Mouse (Mus musculus) myocyte (in vitro differentiated cells): Measurements from ENCODE around the gene Pdia3. TPM values are rescaled to one million over a fixed set of nuclear protein-coding genes. Genes with fewer than 3 reads are reported as not detected.

ENCODE experiments used
- H3K27me3 ChIP-seq: one replicate; pipeline ENCODE4 v1.6.1; 2011; ENCODE audit not compliant: control insufficient read depth, insufficient read depth, insufficient read length
- H3K36me3 ChIP-seq: one replicate; pipeline ENCODE4 v1.6.1; 2011; ENCODE audit not compliant: control insufficient read depth, insufficient read depth
- H3K4me2 ChIP-seq: one replicate; pipeline ENCODE4 v1.6.1; 2011; ENCODE audit warnings: low read depth, control low read depth
- H3K4me3 ChIP-seq: one replicate; pipeline ENCODE4 v1.5.1; 2011; ENCODE audit warnings: mild to moderate bottlenecking, control low read depth, moderate library complexity
- H3K79me2 ChIP-seq: one replicate; pipeline ENCODE4 v1.6.1; 2011; ENCODE audit not compliant: control insufficient read depth, insufficient read depth
- H3ac ChIP-seq: one replicate; pipeline ENCODE4 v1.6.1; 2011; ENCODE audit not compliant: control insufficient read depth, insufficient read length
- CEBPB ChIP-seq: IDR thresholded peaks from 2 replicates; pipeline ENCODE4 v1.6.1; 2011; ENCODE audit warnings: mild to moderate bottlenecking, moderate library complexity; ENCODE audit not compliant: poor library complexity, insufficient read depth, severe bottlenecking
- E2F4 ChIP-seq: IDR thresholded peaks from one replicate; pipeline ENCODE4 v1.6.1; 2011; ENCODE audit warnings: mild to moderate bottlenecking, control low read depth, moderate library complexity; ENCODE audit not compliant: insufficient read depth
- MAX ChIP-seq: IDR thresholded peaks from one replicate; pipeline ENCODE4 v1.6.1; 2011; ENCODE audit warnings: low read depth, mild to moderate bottlenecking, control low read depth
- MYOD1 ChIP-seq, 3 experiments: IDR thresholded peaks; one replicate each; pipeline ENCODE4 v1.6.1; 2011; ENCODE audit warnings: control low read depth in 2 of 3, low read depth in 2 of 3, mild to moderate bottlenecking in 2 of 3, moderate library complexity in 1 of 3; ENCODE audit not compliant: insufficient read length in 2 of 3, control insufficient read depth in 1 of 3
- MYOG ChIP-seq, 3 experiments: IDR thresholded peaks; one replicate each; pipeline ENCODE4 v1.6.1; 2011; ENCODE audit warnings: control low read depth in 2 of 3, low read depth in 2 of 3, mild to moderate bottlenecking in 2 of 3; ENCODE audit not compliant: insufficient read length in 2 of 3, control insufficient read depth in 1 of 3, insufficient read depth in 1 of 3
- POLR2A ChIP-seq: IDR thresholded peaks from one replicate; pipeline ENCODE4 v1.6.1; 2011; ENCODE audit warnings: low read depth, mild to moderate bottlenecking, control low read depth, moderate library complexity; ENCODE audit not compliant: insufficient read length
- POLR2AphosphoS2 ChIP-seq: IDR thresholded peaks from one replicate; pipeline ENCODE4 v1.6.1; 2011; ENCODE audit warnings: low read depth, control low read depth; ENCODE audit not compliant: insufficient read length
- REST ChIP-seq: IDR thresholded peaks from one replicate; pipeline ENCODE4 v1.6.1; 2011; ENCODE audit warnings: mild to moderate bottlenecking, control low read depth, moderate library complexity; ENCODE audit not compliant: insufficient read depth, insufficient read length
- SRF ChIP-seq: IDR thresholded peaks from one replicate; pipeline ENCODE4 v1.6.1; 2011; ENCODE audit warnings: low read depth; ENCODE audit not compliant: control insufficient read depth, insufficient read length
- TCF12 ChIP-seq: IDR thresholded peaks from one replicate; pipeline ENCODE4 v1.6.1; 2011; ENCODE audit warnings: mild to moderate bottlenecking, control low read depth; ENCODE audit not compliant: poor library complexity, insufficient read depth, severe bottlenecking
- TCF3 ChIP-seq: IDR thresholded peaks from one replicate; pipeline ENCODE4 v1.6.1; 2011; ENCODE audit warnings: low read depth, control low read depth; ENCODE audit not compliant: insufficient read length
- USF1 ChIP-seq: IDR thresholded peaks from one replicate; pipeline ENCODE4 v1.6.1; 2011; ENCODE audit warnings: low read depth, mild to moderate bottlenecking, control low read depth, moderate library complexity
- polyA plus RNA-seq: library from polyadenylated mRNA; unstranded; fragments of >200 nt; fragmentation: generic; extraction: Trizol; gene quantifications from one replicate; pipeline ENCODE4 v1.2.1, GENCODE M21; 2012; ENCODE audit warnings: missing spikeins

Pdia3 gene
- polyA plus RNA-seq, 1 experiment, result 130 TPM

DNA sequence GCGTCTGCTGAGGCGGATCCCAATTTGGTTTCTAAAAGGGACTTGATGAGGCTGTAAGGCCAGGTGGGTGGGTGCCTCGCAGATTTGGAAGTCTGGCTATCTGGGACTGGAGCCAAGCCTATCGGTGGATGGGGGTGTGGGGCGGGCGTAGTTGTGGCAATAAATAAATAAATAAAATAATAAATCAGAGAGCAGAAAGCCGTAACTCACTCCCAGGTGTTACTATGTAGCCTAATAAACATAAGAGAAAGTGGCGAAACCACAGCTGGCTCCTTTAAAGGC is 29.4 kb downstream of the Pdia3 start:
- H3K79me2 ChIP-seq, result no peaks in the 10 kb centered on the region
- H3K36me3 ChIP-seq, result peaks cover 9% of the 10 kb centered on the region
- no peak overlapping the region for H3K4me3 ChIP-seq
- no peaks in the 10 kb centered on the region for H3K27me3 ChIP-seq
- no peak for TF ChIP-seq E2F4
- no peak for TF ChIP-seq MYOG (IDR thresholded peaks at IDR 0.05; ENCODE audit: control insufficient read depth in 1 of 3, insufficient read depth in 1 of 3, insufficient read length in 2 of 3, low read depth in 2 of 3)
- TF ChIP-seq CEBPB, result no peak
- TF ChIP-seq POLR2AphosphoS2, result no peak
- no peak overlapping the region for H3ac ChIP-seq
- no peak overlapping the region for H3K4me2 ChIP-seq

- Histone ChIP-seq H3K36me3 (no peaks in the 10 kb centered on the region), H3K27me3 (no peaks in the 10 kb centered on the region), H3K4me2 (no peak within 1 kb of the TSS), H3ac (no peak within 1 kb of the TSS), H3K4me3 (no peak within 1 kb of the TSS), H3K79me2 (no peaks in the 10 kb centered on the region)
- TF ChIP-seq REST, result no peak
- no peak for TF ChIP-seq POLR2A
- TF ChIP-seq USF1, result no peak
- TF ChIP-seq MYOD1 (IDR thresholded peaks at IDR 0.05; ENCODE audit: control insufficient read depth in 1 of 3, insufficient read length in 2 of 3, low read depth in 2 of 3), result no peak
- no peak for TF ChIP-seq TCF12
- TF ChIP-seq MYOG (IDR thresholded peaks at IDR 0.05; ENCODE audit: control insufficient read depth in 1 of 3, insufficient read depth in 1 of 3, insufficient read length in 2 of 3, low read depth in 2 of 3), result no peak
- no peak for TF ChIP-seq E2F4
- no peak for TF ChIP-seq MAX
- no peak for TF ChIP-seq SRF
- TF ChIP-seq TCF3, result no peak
- no peak for TF ChIP-seq CEBPB
- no peak for TF ChIP-seq POLR2AphosphoS2
Observed at GRCm38 (mm10) chr2:121444178-121444577, 30.6 kb downstream of the Pdia3 start, which contains the start of gene Ell3. Gene Ell3, minus strand, starts transcription at chr2:121444278.

- no peak overlapping the region for H3K4me3 ChIP-seq
- H3ac ChIP-seq, result no peak overlapping the region
- peaks cover 4% of the 10 kb centered on the region for H3K79me2 ChIP-seq
- no peak overlapping the region for H3K4me2 ChIP-seq
- H3K36me3 ChIP-seq, result no peaks in the 10 kb centered on the region
- H3K27me3 ChIP-seq, result no peaks in the 10 kb centered on the region
- TF ChIP-seq SRF, result no peak
- no peak for TF ChIP-seq POLR2AphosphoS2
- no peak for TF ChIP-seq REST
- TF ChIP-seq MYOG (IDR thresholded peaks at IDR 0.05; ENCODE audit: control insufficient read depth in 1 of 3, insufficient read depth in 1 of 3, insufficient read length in 2 of 3, low read depth in 2 of 3), result no peak
- TF ChIP-seq CEBPB, result no peak
- TF ChIP-seq TCF3, result no peak
- TF ChIP-seq MYOD1 (IDR thresholded peaks at IDR 0.05; ENCODE audit: control insufficient read depth in 1 of 3, insufficient read length in 2 of 3, low read depth in 2 of 3), result no peak
- TF ChIP-seq MAX, result no peak
- no peak for TF ChIP-seq USF1
Observed at GRCm38 (mm10) chr2:121445117-121445516, 31.5 kb downstream of the Pdia3 start.

- Histone ChIP-seq H3K4me2 (peak overlapping the region; percentile 95), H3K36me3 (peaks cover 4% of the 10 kb centered on the region), H3ac (no peak overlapping the region), H3K79me2 (peaks cover 18% of the 10 kb centered on the region), H3K4me3 (no peak overlapping the region), H3K27me3 (no peaks in the 10 kb centered on the region)
- TF ChIP-seq POLR2AphosphoS2, result no peak
Observed at GRCm38 (mm10) chr2:121446506-121446905, 32.9 kb downstream of the Pdia3 start.

DNA sequence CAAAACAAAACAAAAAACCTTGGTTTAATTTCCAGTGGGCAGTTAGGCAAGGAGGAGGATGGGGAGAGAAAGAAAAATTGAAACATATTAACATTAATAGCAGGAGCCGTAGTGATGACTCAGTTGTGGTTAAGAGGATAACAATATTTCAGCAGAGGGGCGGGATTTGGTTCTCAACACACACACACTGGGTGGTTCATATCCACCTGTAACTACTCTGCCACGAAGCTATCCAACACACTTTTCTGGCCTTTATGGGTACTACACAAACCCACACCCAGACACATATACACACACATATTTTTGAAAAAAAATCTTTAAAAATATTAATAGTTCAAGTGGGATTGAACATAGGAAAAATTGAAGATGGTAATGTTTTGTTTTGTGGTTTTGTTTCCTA is 33.4 kb downstream of the Pdia3 start:
- TF ChIP-seq SRF (no peak), POLR2A (no peak), CEBPB (no peak), MYOG (IDR thresholded peaks at IDR 0.05; ENCODE audit: control insufficient read depth in 1 of 3, insufficient read depth in 1 of 3, insufficient read length in 2 of 3, low read depth in 2 of 3) (no peak), TCF12 (no peak), REST (no peak), MYOD1 (IDR thresholded peaks at IDR 0.05; ENCODE audit: control insufficient read depth in 1 of 3, insufficient read length in 2 of 3, low read depth in 2 of 3) (no peak), MAX (no peak)
- H3K79me2 ChIP-seq, result peaks cover 22% of the 10 kb centered on the region
- peaks cover 7% of the 10 kb centered on the region for H3K36me3 ChIP-seq
- no peaks in the 10 kb centered on the region for H3K27me3 ChIP-seq
- no peak overlapping the region for H3ac ChIP-seq
- no peak overlapping the region for H3K4me3 ChIP-seq
- peak overlapping the region; percentile 95 for H3K4me2 ChIP-seq
